Mouse (Mus musculus) urinary bladder, postnatal 10 days (tissue): Measurements from ENCODE around the gene Scmh1.

ENCODE experiments used
- DNase-seq: peaks from one replicate; pipeline ENCODE4 v3.0.0; 2022; ENCODE audit warnings: low spot score

Scmh1 gene

DNA sequence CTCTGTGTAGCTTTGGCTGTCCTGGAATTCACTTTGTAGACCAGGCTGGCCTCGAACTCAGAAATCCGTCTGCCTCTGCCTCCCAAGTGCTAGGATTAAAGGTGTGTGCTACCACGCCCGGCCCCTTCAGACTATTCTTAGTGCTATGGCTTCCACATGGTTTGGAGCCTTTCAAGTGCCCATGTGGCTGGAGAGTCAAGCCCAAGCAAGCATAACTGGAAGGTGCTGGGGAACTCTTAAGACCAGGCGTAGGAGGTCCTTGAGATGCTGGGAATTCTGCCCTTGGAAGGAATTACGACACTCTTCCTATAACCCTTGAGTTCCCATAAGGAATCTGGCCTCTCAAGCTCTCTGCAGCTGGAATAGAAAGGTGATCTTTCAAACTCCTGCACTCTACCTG, 151.5 kb downstream of the Scmh1 start:
- DNase-seq, result no peak

DNA sequence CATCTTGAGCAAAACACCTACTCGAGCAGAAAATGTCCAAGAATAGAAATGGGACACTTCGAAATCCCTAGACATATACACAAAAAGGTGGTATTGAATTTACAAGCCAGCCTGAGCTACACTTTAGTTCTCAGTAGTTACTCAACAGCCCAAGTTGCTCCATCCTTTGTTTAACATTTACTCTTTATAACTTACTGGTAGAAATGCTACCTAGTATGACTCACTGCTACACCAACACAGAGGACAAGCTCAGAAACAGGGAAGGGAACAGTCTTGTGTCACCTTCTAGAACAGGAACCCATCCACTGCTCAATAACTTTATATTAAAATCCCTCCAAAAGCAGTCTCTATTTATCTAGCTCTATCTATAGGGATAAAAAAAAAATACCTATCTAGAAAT, 160.6 kb downstream of the Scmh1 start:
- no peak for DNase-seq

DNA sequence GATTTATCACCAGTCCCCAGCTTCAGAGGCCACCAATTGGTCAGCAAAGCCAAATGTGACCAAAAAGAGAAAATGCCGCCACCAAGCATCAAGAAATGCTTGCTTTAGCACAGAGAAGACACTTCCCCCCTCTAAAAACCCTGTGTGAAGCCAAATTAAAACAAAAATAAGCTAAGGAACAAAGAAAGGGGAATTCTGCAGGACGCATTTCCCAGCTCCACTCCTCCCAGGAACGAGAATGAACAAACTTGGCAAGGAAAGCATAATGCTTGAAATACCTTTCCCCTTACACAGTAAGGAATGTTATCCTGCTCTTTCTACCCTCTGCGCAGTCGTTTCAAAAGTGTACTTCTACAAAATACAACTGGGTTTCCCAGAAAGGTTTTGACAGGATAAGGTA, 162.9 kb downstream of the Scmh1 start:
- DNase-seq, result no peak

DNA sequence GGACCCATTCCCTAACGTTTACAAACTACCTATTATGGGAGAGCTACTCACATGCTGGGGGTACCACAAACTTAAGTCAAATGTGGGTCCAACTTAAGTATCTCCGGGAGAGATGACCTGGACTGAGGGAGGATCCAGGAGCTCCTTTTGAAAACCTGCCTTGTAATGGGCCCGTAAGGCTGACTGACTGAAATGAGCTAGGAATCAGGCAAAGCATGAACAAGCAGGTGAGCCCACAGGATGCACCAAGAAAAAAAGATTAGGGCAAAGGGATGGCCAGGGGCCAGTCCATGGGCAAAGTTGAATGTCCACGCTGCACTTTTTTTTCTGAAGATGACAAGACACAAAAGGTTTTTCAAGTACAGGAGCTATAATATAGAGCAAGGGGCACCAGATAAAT, 163.9 kb downstream of the Scmh1 start:
- DNase-seq, result no peak

DNA sequence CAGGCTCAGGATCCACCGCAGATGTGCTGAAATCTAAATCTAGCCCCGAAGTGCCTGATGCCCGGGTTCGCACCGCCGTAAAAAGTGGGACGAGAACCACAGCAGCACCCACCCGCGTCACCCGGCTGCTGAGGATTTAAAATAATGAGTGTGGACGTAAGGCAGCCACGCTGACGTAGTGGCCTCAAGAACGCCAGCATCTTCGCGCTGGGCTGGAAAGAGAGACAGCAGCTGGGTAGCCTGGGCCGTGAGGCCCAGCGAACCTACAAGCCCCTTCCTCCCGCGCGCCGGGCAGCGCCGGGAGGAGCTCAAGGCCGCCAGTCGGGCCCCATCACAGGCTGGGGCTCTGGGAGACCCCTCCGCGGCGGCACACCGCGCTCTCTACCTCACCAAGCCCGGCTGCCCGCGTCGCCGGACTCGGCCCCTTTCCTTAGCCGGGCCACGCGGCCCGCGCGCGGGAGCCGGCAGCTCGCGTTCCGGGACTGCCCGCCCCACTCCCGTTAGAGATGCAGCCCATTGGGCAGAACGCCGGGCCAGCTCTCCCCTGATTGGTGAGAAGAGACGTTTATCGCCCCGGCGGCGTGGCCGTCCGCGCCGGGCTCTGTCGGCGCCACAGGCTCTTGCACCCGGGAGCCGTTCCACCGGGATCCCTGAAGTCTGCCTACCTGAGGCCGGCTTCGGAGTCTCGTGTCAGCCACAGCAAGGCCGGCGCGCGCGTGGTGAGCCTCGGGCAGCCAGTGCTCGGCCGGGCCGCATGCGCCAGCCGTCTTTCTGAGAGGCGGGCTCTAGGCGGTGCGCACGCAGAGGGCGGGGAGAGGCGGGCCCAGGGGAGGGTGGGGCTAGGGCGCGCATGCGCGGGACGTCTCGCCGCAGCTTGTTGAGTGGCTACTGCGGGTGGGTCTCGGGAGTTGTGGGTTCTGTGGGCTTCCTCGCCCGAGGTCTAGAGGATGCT, 164.7 kb downstream of the Scmh1 start, which contains the start of gene Ctps:
Gene Ctps, minus strand, starts transcription at position 791 of the 952 bp plus-strand sequence.
- DNase-seq, result peak; percentile 76

DNA sequence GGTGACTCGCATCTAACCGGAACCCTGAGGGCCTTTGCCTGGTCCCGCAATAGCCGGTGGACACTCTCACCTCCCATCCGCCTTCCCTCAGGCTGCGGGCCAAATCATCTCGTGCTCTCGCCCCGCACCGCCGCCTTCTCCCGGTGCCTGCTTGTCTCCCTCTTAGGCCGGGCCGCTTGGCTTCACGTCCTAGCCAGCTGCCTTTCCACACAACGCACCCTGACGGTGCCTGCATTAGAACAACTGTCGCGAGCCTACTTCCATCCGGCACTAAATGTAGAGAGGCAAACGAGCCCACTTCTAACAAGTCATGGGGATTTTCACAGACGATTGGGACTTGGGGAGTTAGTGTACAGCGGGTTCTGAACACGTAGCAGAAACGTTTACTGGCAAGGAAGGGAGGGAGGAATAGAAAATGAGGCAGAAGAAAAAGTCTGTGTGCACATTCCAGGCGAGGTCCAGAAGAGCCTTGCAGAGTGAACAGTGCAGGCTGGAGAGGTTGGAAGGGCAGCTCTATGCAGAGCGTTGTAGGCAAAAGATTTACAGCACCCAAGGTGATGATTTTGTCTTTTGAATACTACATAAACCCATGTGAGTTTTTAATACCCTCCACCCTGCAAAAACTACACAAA, 165.5 kb downstream of the Scmh1 start:
- no peak for DNase-seq

DNA sequence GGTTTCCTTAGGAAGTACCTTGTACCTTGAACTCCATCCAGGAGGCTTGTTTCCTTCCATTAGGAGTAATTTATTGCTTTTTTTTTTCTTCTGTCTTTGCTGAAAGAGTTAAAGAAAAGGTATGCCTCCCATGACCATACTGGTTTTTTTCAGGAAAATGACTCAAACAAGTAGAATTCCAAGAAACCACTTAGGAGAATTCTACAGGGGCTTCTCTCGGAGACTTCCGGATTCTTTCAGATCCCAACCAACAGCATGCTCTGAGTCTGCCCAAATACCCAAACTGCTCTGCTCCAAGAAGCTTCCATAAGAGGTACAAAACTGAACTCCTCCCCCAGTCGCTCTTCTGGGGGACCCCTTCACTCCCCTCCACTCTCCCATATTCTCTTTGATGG, 166.0 kb downstream of the Scmh1 start:
- no peak for DNase-seq

DNA sequence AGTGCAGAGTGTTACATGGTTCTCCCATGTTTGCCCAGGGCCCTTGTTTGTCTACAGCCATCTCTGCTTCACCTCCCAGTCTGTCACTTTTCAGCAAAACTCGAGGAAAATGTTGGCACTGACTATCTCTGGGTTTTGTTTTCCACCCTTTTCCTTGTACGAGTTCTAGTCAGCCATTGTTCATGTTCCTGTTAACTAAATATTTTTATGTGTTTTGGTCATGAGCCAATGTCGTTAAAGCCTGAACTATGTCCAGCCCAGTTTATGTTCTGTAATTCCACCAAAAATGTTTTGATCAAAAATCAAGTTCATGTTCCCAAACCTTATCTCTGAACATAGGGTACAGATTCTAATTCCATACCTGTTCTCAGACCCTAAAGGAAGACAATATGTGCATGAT, 166.6 kb downstream of the Scmh1 start:
- no peak for DNase-seq
